Mouse (Mus musculus) lung, embryonic 14.5 days (tissue): Measurements from ENCODE around the gene Adig. TPM values are rescaled to one million over a fixed set of nuclear protein-coding genes. Genes with fewer than 3 reads are reported as not detected.
A peak's percentile ranks its signal among the peaks of the same experiment; 100 is the strongest.

Experiments used
- ATAC-seq: fragments of 200-750 bp; cut with Nextera tagmentation; 2 replicates; pipeline ENCODE4 v1.8.0; 2017; ENCODE audit warnings: mild to moderate bottlenecking, moderate TSS enrichment, moderate library complexity; ENCODE audit not compliant: insufficient read depth
- DNase-seq: peaks from one replicate; pipeline ENCODE4 v3.0.0-alpha.2; 2015
- H3K27ac ChIP-seq: fragments of 300-500 bp; sonication (generic); 2 replicates; pipeline ENCODE4 v1.5.1; 2014; ENCODE audit warnings: low read depth, mild to moderate bottlenecking, moderate library complexity
- H3K27me3 ChIP-seq: fragments of 300-500 bp; sonication (generic); 2 replicates; pipeline ENCODE4 v1.6.1; 2014; ENCODE audit warnings: low read length, control low read depth; ENCODE audit not compliant: insufficient read depth
- H3K36me3 ChIP-seq: fragments of 300-500 bp; sonication (generic); 2 replicates; pipeline ENCODE4 v1.6.1; 2014; ENCODE audit warnings: control low read depth; ENCODE audit not compliant: insufficient read depth
- H3K4me1 ChIP-seq: fragments of 300-500 bp; sonication (generic); 2 replicates; pipeline ENCODE4 v1.6.1; 2014; ENCODE audit warnings: antibody characterized with exemption, control low read depth; ENCODE audit not compliant: insufficient read depth
- H3K4me2 ChIP-seq: fragments of 300-500 bp; sonication (generic); 2 replicates; pipeline ENCODE4 v1.6.1; 2014; ENCODE audit warnings: mild to moderate bottlenecking
- H3K4me3 ChIP-seq: fragments of 300-500 bp; sonication (generic); 2 replicates; pipeline ENCODE4 v1.5.1; 2014; ENCODE audit warnings: low read depth, low read length
- H3K9ac ChIP-seq: fragments of 300-500 bp; sonication (generic); 2 replicates; pipeline ENCODE4 v1.6.1; 2014
- H3K9me3 ChIP-seq: fragments of 300-500 bp; sonication (generic); 2 replicates; pipeline ENCODE4 v1.6.1; 2016; ENCODE audit warnings: low read depth, low read length, control low read depth
- CTCF ChIP-seq: IDR thresholded peaks from 2 replicates; pipeline ENCODE4 v1.5.1; 2016; ENCODE audit warnings: antibody characterized with exemption, low read depth
- WGBS: fragments of 180-500 bp; shearing (Covaris S2); extraction: QIAGEN DNeasy Blood & Tissue Kit; methylation state at CpG from one replicate; pipeline ENCODE4 v1.1.7; 2014; 5-methylcytosine and 5-hydroxymethylcytosine counted together
- polyA plus RNA-seq: library from polyadenylated mRNA; unstranded; fragments of >200 nt; fragmentation: Nextera tagmentation; extraction: Ambion mirVana; gene quantifications from 2 replicates; pipeline ENCODE4 v1.2.1, GENCODE M21; 2014

Gene Adig
- polyA plus RNA-seq, 1 experiment from 2014 or later = 0.42 TPM

GRCm38 (mm10) chr2:158541286-158541685 is 38.9 kb downstream of the Adig start:
- ATAC-seq = no peak
- no peaks in the 10 kb centered on the region for H3K4me1 ChIP-seq
- 36% methylated on average over 4 of the region's 4 CpGs for WGBS

DNA sequence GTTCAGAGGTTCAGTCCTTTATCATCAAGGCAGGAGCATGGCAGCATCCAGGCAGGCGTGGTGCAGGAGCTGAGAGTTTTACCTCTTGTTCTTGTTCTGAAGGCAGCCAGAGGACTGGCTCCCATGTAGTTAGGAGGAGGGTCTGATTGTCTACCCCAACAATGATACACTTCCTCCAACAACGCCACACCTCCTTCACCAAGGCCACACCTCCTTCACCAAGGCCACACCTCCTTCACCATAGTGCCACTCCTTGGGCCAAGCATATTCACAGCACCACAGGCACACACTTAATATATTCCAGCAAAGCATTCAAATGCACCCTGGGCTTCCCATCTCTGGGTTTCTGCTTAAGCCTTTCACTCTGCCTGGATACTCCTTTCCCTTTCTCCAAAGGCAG is 42.9 kb downstream of the Adig start:
- no peaks in the 10 kb centered on the region for H3K27me3 ChIP-seq
- H3K4me2 ChIP-seq = no peak overlapping the region
- no peaks in the 10 kb centered on the region for H3K9me3 ChIP-seq
- no peaks in the 10 kb centered on the region for H3K4me1 ChIP-seq
- 64% methylated on average over 2 of the region's 2 CpGs for WGBS
- ATAC-seq (no peak), DNase-seq (no peak)
- H3K27ac ChIP-seq = no peak overlapping the region
- no peak overlapping the region for H3K4me3 ChIP-seq
- H3K36me3 ChIP-seq = no peaks in the 10 kb centered on the region
- no peak overlapping the region for H3K9ac ChIP-seq
- TF ChIP-seq CTCF = no peak

More at GRCm38 (mm10) chr2:158541286-158541685, 38.9 kb downstream of the Adig start:
- Histone ChIP-seq H3K9ac (no peak overlapping the region), H3K4me3 (no peak overlapping the region), H3K4me2 (no peak overlapping the region), H3K27ac (no peak overlapping the region), H3K9me3 (no peaks in the 10 kb centered on the region), H3K27me3 (no peaks in the 10 kb centered on the region), H3K36me3 (no peaks in the 10 kb centered on the region)
- no peak for TF ChIP-seq CTCF
- DNase-seq = no peak

DNA sequence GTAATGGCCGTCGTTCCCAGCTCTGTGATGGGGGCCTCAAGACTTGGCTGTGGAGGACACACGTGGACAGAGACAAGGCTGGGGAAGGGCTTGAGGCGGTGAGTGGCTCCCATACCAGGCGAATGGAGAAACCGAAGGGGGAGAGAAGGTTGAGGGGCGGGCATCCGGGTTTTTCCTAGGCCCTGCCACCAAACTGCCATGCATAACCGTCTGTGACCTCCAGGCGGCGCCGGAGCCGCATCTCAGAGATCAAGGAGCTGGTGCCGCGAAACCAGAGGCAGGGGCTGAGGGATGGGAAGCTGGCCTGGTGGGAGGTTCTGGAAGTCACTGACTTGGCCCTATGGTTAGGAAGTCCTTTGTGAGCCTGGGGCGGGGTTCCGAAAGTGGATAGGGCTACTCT is 44.3 kb downstream of the Adig start:
- 4% methylated on average over 17 of the region's 17 CpGs for WGBS
- peak; percentile 96 for TF ChIP-seq CTCF
- Histone ChIP-seq H3K36me3 (no peaks in the 10 kb centered on the region), H3K4me2 (0 out of 2 replicates have a peak overlapping the region, but pooled peaks have one; percentile 35), H3K9me3 (no peaks in the 10 kb centered on the region), H3K27me3 (no peaks in the 10 kb centered on the region), H3K4me1 (no peaks in the 10 kb centered on the region), H3K4me3 (no peak overlapping the region), H3K27ac (no peak overlapping the region), H3K9ac (0 out of 2 replicates have a peak overlapping the region, but pooled peaks have one; percentile 20)
- DNase-seq (peak; percentile 91), ATAC-seq (peak; percentile 78)

GRCm38 (mm10) chr2:158550067-158550466 is 47.7 kb downstream of the Adig start:
- H3K4me2 ChIP-seq = no peak overlapping the region
- DNase-seq = peak; percentile 92
- H3K9ac ChIP-seq = no peak overlapping the region
- H3K9me3 ChIP-seq = no peaks in the 10 kb centered on the region
- H3K36me3 ChIP-seq = no peaks in the 10 kb centered on the region
- peaks cover 20% of the 10 kb centered on the region; the same call in 1 of the 2 replicates for H3K27me3 ChIP-seq
- no peak for ATAC-seq
- peak; percentile 91 for TF ChIP-seq CTCF
- no peaks in the 10 kb centered on the region for H3K4me1 ChIP-seq
- H3K4me3 ChIP-seq = no peak overlapping the region
- H3K27ac ChIP-seq = no peak overlapping the region
- 0% methylated on average over 3 of the region's 3 CpGs for WGBS

DNA sequence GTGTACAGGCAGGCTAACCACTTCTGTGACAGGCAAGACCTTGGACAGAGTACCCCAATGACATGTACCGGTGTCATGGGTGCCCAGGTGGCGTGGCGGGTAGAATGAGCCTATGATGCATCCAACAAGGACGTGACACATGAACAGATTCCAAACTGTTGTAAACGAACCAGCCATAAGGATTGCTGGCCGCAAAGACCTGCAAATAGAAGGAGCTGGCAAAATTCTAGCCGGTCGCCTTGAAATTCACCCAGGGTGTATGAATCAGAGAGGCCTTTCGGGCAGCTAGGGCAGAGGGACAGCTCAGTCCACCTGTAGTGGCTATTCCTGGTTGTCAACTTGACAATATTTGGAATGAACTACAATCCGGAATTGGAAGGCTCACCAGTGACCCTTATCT is 52.0 kb downstream of the Adig start:
- H3K27me3 ChIP-seq = peaks cover 26% of the 10 kb centered on the region; the same call in 1 of the 2 replicates
- 18% methylated on average over 10 of the region's 10 CpGs for WGBS
- H3K4me3 ChIP-seq = no peak overlapping the region
- H3K36me3 ChIP-seq = no peaks in the 10 kb centered on the region
- no peak for DNase-seq
- H3K9ac ChIP-seq = no peak overlapping the region
- ATAC-seq = no peak
- H3K9me3 ChIP-seq = no peaks in the 10 kb centered on the region
- TF ChIP-seq CTCF = no peak
- no peaks in the 10 kb centered on the region for H3K4me1 ChIP-seq
- H3K4me2 ChIP-seq = no peak overlapping the region
- no peak overlapping the region for H3K27ac ChIP-seq

DNA sequence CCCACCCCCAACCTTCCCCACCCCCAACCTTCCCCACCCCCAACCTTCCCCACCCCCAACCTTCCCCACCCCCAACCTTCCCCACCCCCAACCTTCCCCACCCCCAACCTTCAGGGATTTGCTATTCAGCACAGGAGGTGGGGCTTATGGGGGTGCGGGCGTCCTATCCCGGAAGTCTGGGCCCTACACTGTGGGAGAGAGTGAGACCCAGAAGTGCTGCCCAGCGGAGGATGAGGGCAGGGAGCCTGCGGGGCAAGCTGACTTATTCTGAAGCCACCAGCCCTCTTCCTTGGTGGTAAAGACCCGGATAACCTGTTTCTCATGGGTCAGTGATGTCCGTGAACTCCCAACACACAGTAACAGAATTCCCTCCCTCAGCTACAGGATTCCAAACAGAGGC is 52.8 kb downstream of the Adig start:
- peaks cover 26% of the 10 kb centered on the region; the same call in 1 of the 2 replicates for H3K27me3 ChIP-seq
- H3K9ac ChIP-seq = no peak overlapping the region
- ATAC-seq (no peak), DNase-seq (no peak)
- no peak overlapping the region for H3K27ac ChIP-seq
- no peak for TF ChIP-seq CTCF
- 1% methylated on average over 7 of the region's 7 CpGs for WGBS
- H3K4me2 ChIP-seq = peak overlapping the region; percentile 54; the same call in 1 of the 2 replicates
- no peaks in the 10 kb centered on the region for H3K36me3 ChIP-seq
- H3K9me3 ChIP-seq = no peaks in the 10 kb centered on the region
- H3K4me3 ChIP-seq = no peak overlapping the region
- no peaks in the 10 kb centered on the region for H3K4me1 ChIP-seq

DNA sequence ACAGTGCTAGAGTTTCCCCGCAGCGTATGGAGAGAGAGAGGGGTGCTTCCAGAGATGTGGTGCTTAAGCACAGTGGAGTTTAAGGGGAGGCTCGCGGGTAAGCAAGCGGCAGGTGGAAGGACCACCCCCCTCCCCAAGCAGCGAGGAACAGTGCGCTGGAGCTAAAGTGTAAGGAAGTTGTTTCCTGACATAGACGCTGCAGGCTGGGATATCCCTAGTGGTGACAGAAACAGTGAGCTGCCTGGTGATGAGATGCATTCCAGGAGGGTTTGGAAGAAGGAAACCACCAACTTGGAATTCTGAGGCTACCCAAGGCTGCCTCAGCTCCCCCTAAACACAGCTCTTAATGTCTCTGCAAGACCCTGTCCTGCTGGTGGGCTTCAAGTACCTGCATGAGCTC is 53.4 kb downstream of the Adig start:
- Histone ChIP-seq H3K9ac (no peak overlapping the region), H3K4me1 (no peaks in the 10 kb centered on the region), H3K36me3 (no peaks in the 10 kb centered on the region), H3K27ac (no peak overlapping the region), H3K4me3 (peak overlapping the region; percentile 6; the same call in 1 of the 2 replicates), H3K9me3 (no peaks in the 10 kb centered on the region), H3K4me2 (peak overlapping the region; percentile 54), H3K27me3 (peaks cover 26% of the 10 kb centered on the region; the same call in 1 of the 2 replicates)
- 0% methylated on average over 8 of the region's 8 CpGs for WGBS
- no peak for TF ChIP-seq CTCF
- ATAC-seq (0 out of 2 replicates have a peak, but pooled peaks have one; percentile 15), DNase-seq (no peak)
